Mouse (Mus musculus) embryonic stem cell, embryonic (primary cell): ENCODE data around the gene Kcnq5.
"Not testable (repeated sequence)": the region's sequence is repeated elsewhere in the genome, so short reads cannot be mapped to it uniquely, and the experiment has no call there.

Source experiments
- CTCF ChIA-PET, 4 experiments: fragments of 300-600 bp in 2 of 4; fragments of 350-600 bp in 2 of 4; sonication (Branson Sonifier 250); formaldehyde crosslinking; loops; one replicate each; lab custom pipeline; 2022; ENCODE audit warnings: inconsistent platforms in 2 of 4; lab: Charles Lee
- POLR2A ChIA-PET, 4 experiments: fragments of 300-600 bp in 2 of 4; fragments of 350-600 bp in 2 of 4; sonication (Branson Sonifier 250); formaldehyde crosslinking; loops; one replicate each; lab custom pipeline; 2022; ENCODE audit warnings: antibody characterized with exemption in 4 of 4, inconsistent platforms in 1 of 4; lab: Charles Lee

Kcnq5 gene

GRCm38 (mm10) chr1:21883747-21884146 lies 78.0 kb downstream of the Kcnq5 start:
- ChIA-PET CTCF (no interaction called here), POLR2A (no interaction called here)

DNA sequence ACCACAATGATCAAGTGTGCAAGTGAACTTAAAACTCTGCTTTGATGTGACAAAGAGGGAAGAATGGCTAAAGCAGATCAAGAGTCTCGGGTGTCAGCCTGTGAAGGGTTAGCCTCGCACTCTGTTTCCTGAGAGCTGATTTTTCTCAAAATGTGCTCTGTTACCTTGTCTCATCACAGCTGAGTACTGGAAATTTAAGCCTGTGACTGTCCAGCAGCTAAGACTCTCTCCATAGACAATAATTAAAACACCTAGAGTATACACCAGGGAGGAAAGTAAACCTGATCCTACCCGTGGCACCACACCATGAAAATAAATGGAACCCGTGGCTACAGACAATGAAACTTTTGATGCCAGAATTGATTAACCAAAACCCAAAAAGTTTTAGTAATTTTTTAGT lies 90.9 kb downstream of the Kcnq5 start:
- CTCF ChIA-PET, result no interaction called here
- POLR2A ChIA-PET, result no interaction called here

DNA sequence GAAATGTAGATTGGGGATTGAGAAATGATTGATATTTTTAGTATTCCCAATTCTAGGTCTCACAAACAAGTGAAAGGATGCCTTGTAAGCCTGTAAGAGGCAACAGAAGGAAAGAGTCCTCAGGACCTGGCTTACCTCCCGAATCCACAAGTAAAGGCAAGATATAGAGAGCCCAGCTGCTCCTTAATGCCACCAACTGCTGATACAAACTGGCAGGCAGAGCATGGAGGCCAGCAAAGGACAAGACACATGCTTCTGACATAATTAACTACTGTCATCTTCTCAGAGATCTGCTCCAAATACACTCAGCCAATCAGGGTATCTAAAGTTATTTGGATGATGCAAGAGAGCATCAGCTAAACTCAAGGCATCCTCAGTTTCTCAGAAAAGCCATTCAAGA lies 93.3 kb downstream of the Kcnq5 start:
- POLR2A ChIA-PET, result no interaction called here
- CTCF ChIA-PET, result no interaction called here

DNA sequence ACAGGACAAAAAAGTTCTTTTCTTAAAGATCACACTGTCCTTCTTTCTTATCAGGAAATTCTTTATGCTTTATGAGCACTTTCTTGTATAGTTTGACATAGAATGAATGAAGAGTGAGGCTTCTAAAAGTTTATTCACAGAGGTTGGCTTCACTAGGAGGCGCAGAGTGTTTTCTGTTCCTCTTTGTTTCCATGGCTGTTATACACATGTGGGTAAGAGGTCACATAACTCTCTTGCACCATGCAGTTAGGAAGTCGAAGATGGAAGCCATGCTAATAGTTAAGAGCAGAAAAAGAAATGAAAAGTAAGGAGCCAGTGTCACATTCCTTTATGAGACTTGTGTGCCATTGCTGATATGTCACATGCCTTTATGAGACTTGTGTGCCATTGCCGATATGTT lies 105.3 kb downstream of the Kcnq5 start:
- POLR2A ChIA-PET, result no interaction called here

GRCm38 (mm10) chr1:21838534-21838933 lies 123.2 kb downstream of the Kcnq5 start:
- ChIA-PET POLR2A (no interaction called here), CTCF (no interaction called here)

More for the DNA sequence above, 105.3 kb downstream of the Kcnq5 start:
- CTCF ChIA-PET, result no interaction called here

DNA sequence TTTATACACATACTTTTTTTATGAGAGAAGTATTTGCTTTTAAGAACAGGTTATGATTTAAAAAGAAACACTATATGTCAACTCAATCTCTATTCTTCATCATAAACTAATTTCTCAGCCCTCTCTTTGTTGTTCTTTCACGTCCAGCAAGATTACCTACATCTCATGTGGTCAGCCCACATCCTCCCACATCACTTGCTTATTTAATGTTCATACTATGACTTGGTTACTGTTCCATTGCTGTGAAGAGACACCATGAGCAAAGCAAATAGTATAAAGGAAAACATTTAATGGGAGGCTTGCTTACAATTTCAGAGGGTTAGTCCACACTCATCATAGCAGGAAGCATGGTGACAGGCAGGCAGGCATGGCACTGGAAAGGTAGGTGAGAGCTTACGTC lies 124.4 kb downstream of the Kcnq5 start:
- ChIA-PET POLR2A (no interaction called here), CTCF (no interaction called here)

DNA sequence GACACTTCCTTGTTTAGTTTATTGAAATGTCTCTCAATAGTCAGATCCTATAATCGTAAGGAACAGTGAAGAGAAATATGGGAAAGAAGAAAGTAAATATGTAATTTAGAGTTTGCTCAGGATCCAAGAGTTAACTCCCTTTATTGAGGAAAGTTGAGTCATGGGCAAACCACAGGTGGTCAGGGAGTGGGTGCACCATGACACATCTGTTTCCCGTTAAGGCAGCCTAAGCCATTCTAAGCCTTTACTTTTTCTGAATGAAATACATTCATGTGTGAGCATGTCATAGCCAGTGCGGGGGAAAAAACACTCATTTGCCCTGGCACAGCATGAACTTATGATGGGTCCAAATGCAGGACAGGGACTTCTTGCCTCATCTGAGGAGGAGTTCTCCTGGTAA lies 125.4 kb downstream of the Kcnq5 start:
- POLR2A ChIA-PET, result no interaction called here
- CTCF ChIA-PET, result no interaction called here

- ChIA-PET CTCF (no interaction called here), POLR2A (no interaction called here)
Observed at GRCm38 (mm10) chr1:21829909-21830455, 131.8 kb downstream of the Kcnq5 start.

- CTCF ChIA-PET, result no interaction called here
- POLR2A ChIA-PET, result no interaction called here
Observed at GRCm38 (mm10) chr1:21820066-21820630, 141.6 kb downstream of the Kcnq5 start.

DNA sequence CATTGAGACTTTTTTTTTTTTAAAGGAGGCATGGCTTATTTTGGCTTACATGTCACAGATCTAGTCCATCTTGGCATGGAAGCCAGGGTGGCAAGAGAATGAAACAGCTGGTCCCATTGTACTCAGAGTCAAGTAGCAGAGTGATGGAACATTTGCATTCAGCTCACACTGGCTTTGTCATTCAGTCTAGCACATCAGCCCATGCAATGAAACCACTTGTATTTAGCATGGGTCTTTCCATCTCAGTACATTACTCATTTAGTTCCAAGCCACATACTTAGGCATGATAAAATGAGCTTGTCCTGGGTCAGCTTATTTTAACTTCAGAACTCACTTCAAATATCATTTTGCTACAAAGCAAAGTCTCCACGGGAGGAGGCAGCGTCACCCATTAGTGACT lies 156.7 kb downstream of the Kcnq5 start:
- ChIA-PET CTCF (no interaction called here), POLR2A (interaction anchor here in 1 of 4 experiments (0.7 kb wide), 1 partner anchor 391 kb away, joined by 4 read pairs; no protein-coding TSS in a partner anchor)

GRCm38 (mm10) chr1:21804477-21804866 lies 157.3 kb downstream of the Kcnq5 start:
- CTCF ChIA-PET, result no interaction called here
- POLR2A ChIA-PET, result interaction anchor here in 2 of 4 experiments (0.6 to 0.7 kb wide), 2 partner anchors 156 to 390 kb away, joined by 3 to 4 read pairs; no protein-coding TSS in a partner anchor

DNA sequence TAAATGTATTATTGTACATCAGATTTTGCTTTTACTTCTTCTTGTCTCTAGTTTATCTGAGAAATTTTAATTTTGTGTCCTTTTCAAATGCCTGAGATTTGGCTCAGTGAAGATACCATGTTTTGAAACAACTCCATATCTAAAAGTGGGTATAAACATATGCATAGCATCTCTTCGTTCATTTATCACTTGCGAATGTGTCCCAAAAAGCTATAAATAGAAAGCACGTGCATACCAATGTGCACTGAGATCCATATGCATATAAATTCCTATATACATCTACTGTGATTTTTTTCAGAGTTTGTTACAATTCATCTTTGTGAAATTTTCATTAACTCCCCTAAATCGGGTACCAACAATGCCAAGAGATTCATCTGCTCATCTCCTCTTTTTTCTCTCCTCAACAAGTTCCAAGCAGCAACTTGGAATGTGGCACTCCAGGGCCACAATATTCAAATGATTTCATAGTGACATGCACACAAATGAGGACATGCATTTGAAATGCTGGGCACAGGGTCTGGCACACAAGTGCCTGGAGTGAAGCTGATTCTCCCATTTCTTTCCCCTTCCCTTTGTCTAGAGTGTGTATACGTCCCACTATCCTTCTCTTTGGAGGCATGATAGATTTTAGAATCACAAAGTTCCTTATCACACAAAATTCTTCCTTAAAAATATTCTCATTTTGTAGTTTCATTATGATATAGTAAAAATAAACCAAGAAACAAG lies 157.8 kb downstream of the Kcnq5 start:
- POLR2A ChIA-PET, result interaction anchor here in 1 of 4 experiments (0.6 kb wide), 1 partner anchor 157 kb away, joined by 3 read pairs; no protein-coding TSS in a partner anchor
- CTCF ChIA-PET, result no interaction called here

DNA sequence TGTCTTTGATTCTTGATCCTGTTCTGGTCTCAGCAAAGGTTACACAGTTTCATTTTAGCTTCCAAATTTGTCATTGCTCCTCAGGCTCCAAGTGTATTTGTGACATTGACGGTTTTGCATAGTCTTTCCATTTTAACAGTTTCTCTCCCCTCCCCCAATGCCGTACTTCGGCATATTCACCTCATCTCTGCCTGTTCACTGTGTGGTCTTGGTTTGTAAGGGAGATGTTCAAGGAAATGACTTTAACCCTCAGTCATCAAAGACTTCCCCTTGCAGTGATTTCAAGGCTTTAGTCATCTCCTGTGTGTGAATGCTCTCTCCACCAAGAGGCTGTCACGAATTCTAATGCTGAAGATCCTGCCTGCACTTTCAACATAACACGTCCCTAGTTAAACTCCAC lies 181.0 kb downstream of the Kcnq5 start:
- POLR2A ChIA-PET, result no interaction called here
- CTCF ChIA-PET, result no interaction called here

DNA sequence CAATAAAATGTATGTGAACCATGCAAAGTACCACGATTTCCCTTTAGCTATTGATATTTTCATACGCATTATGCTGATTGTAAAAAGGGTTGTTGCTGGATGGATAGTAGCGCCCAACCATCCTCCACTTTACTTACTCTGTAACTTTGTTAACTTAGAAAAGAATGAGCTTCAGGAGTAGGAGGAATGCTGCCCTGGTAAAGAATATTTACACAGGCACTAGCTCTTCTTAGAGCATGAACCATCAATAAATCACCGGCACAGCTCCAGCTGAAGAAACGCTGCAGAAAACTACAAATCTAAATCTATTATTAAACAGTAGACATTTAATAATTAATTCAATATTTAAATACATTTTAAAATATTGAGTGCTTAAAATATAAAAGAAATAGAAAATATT lies 184.2 kb downstream of the Kcnq5 start:
- POLR2A ChIA-PET, result no interaction called here
- CTCF ChIA-PET, result no interaction called here

- POLR2A ChIA-PET, result no interaction called here
Observed at GRCm38 (mm10) chr1:21773931-21774330, 187.8 kb downstream of the Kcnq5 start.

DNA sequence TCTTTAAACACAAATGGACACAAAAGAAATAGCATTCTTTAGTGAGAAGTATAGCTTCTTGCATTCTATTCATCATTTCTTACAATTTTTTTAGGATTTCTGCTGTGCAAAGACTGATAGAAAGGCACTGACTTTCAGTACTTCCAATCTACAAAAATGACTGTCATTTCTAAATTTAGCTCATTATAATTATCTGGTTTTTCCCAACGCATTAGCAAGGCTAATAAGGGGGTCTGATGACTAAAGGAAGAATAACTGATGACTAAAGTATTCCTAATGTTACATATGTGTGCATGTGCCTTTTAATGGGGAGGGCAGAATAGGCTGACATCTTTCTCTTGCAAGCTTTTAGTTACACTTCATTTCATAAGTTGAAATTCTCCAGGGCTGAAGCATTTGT lies 191.2 kb downstream of the Kcnq5 start:
- CTCF ChIA-PET, result no interaction called here
- POLR2A ChIA-PET, result interaction anchor here in 1 of 4 experiments (0.6 kb wide), 1 partner anchor 149 kb away, joined by 3 read pairs; no protein-coding TSS in a partner anchor

More at GRCm38 (mm10) chr1:21773931-21774330, 187.8 kb downstream of the Kcnq5 start:
- CTCF ChIA-PET, result no interaction called here

- CTCF ChIA-PET, result no interaction called here
- POLR2A ChIA-PET, result no interaction called here
Observed at GRCm38 (mm10) chr1:21749297-21749696, 212.4 kb downstream of the Kcnq5 start.

DNA sequence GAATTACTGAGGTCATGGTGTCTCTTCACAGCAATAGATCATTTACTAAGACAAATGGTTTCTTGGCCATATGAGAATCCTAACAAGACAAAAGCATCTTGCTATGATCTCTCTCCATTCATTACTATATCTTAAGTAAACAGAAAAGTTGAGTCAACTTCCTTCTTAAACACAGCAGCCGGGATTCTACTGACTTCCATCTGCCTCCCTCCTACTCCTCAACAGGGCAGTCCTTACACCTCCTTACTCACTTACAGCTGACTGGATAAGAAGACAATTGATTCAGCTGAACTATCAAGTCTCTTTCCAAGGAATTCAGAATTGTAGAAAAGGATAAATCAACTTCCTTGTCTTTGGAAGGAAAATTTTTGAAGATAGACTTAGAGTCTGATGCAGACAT lies 232.6 kb downstream of the Kcnq5 start:
- CTCF ChIA-PET, result no interaction called here
- POLR2A ChIA-PET, result no interaction called here

- POLR2A ChIA-PET, result not testable (repeated sequence)
Observed at GRCm38 (mm10) chr1:21723231-21723630, 238.5 kb downstream of the Kcnq5 start.

DNA sequence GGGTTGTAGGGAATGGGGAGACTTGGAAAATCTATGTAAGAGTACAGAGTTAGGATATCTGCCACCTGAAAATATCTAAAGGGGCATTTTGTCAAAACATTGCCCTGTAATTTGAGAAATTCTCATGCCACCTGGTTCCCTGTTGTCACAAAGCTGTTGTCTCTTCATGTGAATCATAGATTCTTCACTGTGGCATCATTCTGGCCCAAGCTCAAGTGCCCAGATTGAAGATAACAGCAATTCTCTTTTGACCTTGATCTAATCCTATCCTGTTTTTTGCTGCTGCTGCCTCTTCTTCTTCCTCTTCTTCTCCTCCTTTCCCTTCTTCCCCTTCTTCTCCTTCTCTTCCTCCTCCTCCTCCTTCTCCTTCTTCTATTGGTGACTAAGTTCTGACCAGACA lies 240.5 kb downstream of the Kcnq5 start:
- POLR2A ChIA-PET, result no interaction called here

More at GRCm38 (mm10) chr1:21723231-21723630, 238.5 kb downstream of the Kcnq5 start:
- CTCF ChIA-PET, result not testable (repeated sequence)

DNA sequence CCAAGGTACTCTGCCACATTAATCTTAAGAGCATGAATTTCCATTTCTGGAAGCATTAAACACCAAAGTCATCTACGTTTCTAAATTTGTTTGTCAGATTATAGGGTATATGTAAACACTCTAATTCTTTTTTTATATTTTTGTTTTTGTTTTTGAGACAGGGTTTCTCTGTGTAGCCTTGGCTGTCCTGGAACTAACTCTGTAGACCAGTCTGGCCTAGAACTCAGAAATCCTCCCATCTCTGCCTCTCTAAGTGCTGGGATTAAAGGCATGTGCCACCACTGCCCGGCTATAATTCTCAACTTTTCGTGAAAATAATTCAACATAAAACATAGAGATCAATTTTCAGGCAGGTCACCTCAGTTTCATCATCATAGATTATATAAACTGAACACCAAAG lies 246.9 kb downstream of the Kcnq5 start:
- ChIA-PET POLR2A (no interaction called here), CTCF (interaction anchor here in 1 of 4 experiments (0.6 kb wide), 1 partner anchor 366 kb away, joined by 8 read pairs; no protein-coding TSS in a partner anchor)

More for the DNA sequence above, 240.5 kb downstream of the Kcnq5 start:
- CTCF ChIA-PET, result no interaction called here
